Mouse (Mus musculus) mouse embryonic stem cell (cell line): ENCODE results near the gene Neil3.
"Not testable (repeated sequence)": the region's sequence is repeated elsewhere in the genome, so short reads cannot be mapped to it uniquely, and the experiment has no call there.

ENCODE experiments used
- in situ Hi-C, 2 experiments: fragments of 300-500 bp; cut with MboI; formaldehyde crosslinking; loops; 1 replicate in 1 of 2; 3 replicates in 1 of 2; pipeline ENCODE4 v1.14.3; 2019 to 2020; ENCODE audit warnings: low sequenced_read_pairs in 2 of 2, low pct_unique_long_range_greater_than_20kb in 1 of 2, mixed read lengths in 1 of 2; ENCODE audit not compliant: unreplicated experiment in 1 of 2

The Neil3 gene

DNA sequence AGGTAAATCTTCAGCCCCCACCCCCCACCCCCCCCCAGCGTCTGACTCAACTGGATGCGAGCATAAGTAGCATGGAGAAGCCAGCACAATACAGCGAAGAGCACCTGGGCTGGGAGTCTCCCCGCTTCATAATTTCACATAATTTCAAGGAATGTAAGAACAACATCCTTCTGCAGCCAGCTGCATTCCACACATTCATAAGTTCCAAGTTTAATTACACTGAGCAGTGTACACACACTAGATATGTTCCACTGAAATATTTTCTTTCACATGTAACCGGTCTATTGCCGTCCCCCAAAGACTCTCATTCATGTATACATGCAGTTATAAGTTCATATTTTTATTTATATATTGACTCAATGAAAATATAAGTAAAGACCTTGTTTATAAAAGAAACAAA is 72.6 kb downstream of the Neil3 start:
- in situ Hi-C loops: no loop called here

DNA sequence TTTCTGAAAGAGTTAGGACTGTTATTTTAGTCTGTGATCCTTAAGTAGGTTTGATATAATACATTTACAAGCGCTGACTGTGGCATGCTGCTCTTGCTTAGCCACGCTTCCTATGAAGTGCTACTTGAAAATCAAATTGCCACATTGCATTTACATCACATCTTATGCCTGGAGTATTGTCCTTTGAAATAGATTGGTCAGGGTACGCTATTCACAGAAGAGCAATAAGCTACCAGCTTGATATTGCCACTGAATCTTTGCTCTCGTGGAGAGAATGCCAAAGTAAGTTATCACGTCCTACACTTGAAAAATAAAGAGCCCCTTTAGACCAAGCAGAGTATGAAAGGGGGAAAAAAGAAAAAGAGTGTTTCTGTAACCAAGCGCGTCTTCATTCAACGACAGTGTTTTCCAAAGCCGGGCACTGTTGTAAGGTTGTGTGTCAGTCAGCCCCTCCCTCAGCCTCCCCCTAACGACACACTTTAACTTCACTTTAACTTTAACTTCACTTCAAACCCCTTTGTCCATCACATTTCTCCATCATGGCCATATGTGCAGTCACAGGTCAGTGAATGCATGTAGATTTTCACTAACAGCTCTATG is 76.3 kb downstream of the Neil3 start:
- in situ Hi-C loops: no loop called here

DNA sequence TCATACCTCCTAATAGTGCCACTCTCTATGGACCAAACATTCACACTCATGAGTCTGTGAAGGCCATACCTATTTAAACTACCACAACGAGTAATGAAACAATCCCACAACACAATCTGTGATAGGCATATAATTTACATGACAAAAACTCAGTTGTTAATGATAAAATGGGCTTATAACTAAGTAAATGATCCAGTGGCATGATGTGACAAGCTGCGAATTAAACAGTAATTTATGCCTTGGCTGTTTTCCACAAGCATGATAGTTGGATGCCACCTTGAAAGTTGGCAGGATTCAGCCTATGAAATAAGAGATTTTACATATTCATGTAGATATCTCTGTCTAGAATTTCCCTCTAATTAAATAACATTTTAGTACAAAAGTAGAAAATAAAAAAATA is 99.3 kb downstream of the Neil3 start:
- in situ Hi-C loops: no loop called here

- in situ Hi-C loops: not testable (repeated sequence)
Measured at GRCm38 (mm10) chr8:53538049-53538448, 100.8 kb downstream of the Neil3 start.
